Mouse (Mus musculus): ENCODE results near the gene Cd86. TPM values are rescaled to one million over a fixed set of nuclear protein-coding genes. Genes with fewer than 3 reads are reported as not detected.

Cd86 gene
- 1.9 and 2.3 TPM in 2 replicates for polyA plus RNA-seq (2015; fragmentation: Nextera tagmentation; extraction: Ambion mirVana)

DNA sequence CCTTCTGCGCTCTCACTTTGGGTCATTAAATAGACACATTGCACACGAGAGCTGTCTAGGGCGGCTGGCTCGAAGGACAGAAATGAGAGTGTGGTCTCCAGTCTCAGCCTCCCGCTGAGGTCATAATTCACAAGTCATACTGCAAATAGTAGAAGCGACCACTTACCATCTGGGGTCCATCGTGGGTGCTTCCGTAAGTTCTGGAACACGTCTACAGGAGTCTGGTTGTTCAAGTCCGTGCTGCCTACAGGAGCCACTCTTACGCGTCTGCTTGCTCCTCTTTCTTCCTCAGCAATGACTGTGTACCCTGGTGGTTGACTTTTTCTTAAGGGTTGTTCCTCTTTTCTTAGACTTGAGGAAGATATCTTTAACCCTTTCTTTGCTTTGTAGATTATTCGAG lies at the start of gene Cd86:
Gene Cd86 (minus strand): TSS at position 300 of the 400 bp plus-strand sequence.
- no peaks in the 10 kb centered on the region for H3K27me3 ChIP-seq (replicated peaks; ENCODE audit: control insufficient read depth, insufficient read depth, low read length)
- WGBS = 67% methylated on average over 13 of the region's 13 CpGs
- H3K4me3 ChIP-seq (ENCODE audit: low read length) = no peak within 1 kb of the TSS
- no peak within 1 kb of the TSS for H3K9ac ChIP-seq (ENCODE audit: low read depth, low read length)
- H3K27ac ChIP-seq (ENCODE audit: low read length) = no peak within 1 kb of the TSS
- no peak within 1 kb of the TSS for H3K4me2 ChIP-seq (ENCODE audit: low read depth, low read length)
- ATAC-seq = no peak
- H3K4me1 ChIP-seq (ENCODE audit: control insufficient read depth, insufficient read depth, low read length) = no peaks in the 10 kb centered on the region
- H3K9me3 ChIP-seq (ENCODE audit: control insufficient read depth, low read length) = no peaks in the 10 kb centered on the region
- H3K36me3 ChIP-seq (ENCODE audit: control insufficient read depth, insufficient read depth, low read length) = no peaks in the 10 kb centered on the region

- Histone ChIP-seq H3K4me1 (ENCODE audit: control insufficient read depth, insufficient read depth, low read length) (peaks cover 3% of the 10 kb centered on the region; the same call in 1 of the 2 replicates), H3K9me3 (ENCODE audit: control insufficient read depth, low read length) (no peaks in the 10 kb centered on the region), H3K9ac (ENCODE audit: low read depth, low read length) (no peak overlapping the region), H3K4me3 (ENCODE audit: low read length) (no peak overlapping the region), H3K36me3 (ENCODE audit: control insufficient read depth, insufficient read depth, low read length) (no peaks in the 10 kb centered on the region), H3K27me3 (replicated peaks; ENCODE audit: control insufficient read depth, insufficient read depth, low read length) (no peaks in the 10 kb centered on the region), H3K4me2 (ENCODE audit: low read depth, low read length) (no peak overlapping the region), H3K27ac (ENCODE audit: low read length) (no peak overlapping the region)
- no peak for ATAC-seq
- WGBS = 88% methylated on average over 12 of the region's 12 CpGs
Observed at GRCm38 (mm10) chr16:36711760-36712159, 45.9 kb upstream of the Cd86 start.

DNA sequence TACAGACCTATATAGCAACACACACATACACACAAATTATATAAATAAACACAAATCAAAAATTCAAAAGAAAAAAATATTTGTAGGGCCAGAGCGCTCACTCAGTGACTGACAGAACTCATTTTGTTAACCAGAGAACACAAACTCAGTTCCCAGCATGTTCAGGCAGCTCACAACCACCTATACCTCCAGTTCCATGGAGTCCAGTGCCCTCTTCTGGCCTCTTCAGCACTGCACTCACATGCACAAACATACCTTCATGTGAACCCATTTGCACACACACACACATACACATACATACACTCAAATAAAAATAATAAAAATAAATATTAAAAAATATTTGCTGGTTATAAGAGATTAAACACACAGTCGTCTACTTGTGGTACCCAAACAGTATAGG lies 44.9 kb upstream of the Cd86 start:
- Histone ChIP-seq H3K27ac (ENCODE audit: low read length) (no peak overlapping the region), H3K9ac (ENCODE audit: low read depth, low read length) (no peak overlapping the region), H3K4me1 (ENCODE audit: control insufficient read depth, insufficient read depth, low read length) (peaks cover 3% of the 10 kb centered on the region; the same call in 1 of the 2 replicates), H3K4me3 (ENCODE audit: low read length) (no peak overlapping the region), H3K4me2 (ENCODE audit: low read depth, low read length) (no peak overlapping the region), H3K36me3 (ENCODE audit: control insufficient read depth, insufficient read depth, low read length) (no peaks in the 10 kb centered on the region), H3K27me3 (replicated peaks; ENCODE audit: control insufficient read depth, insufficient read depth, low read length) (no peaks in the 10 kb centered on the region), H3K9me3 (ENCODE audit: control insufficient read depth, low read length) (no peaks in the 10 kb centered on the region)
- ATAC-seq = no peak
- WGBS = 94% methylated on average over 2 of the region's 2 CpGs

DNA sequence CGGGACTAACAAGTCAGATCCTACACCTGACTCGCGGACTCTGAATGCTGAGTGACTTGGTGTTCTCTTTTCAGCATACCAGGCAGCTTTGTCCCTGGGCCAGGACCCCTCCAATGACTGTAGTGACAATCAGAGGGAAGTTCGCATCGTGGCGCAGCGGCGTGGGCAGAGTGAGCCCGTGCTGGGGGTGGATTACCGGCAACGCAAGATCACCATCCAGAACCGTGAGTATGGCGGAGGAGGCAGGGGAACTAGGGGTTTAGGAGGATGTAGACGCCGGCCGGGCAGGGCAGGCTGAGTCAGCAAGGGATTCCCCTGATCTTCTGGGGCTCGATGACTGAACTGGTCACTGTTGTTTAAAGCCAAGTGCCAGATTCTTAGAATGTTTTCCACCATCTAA lies 43.5 kb upstream of the Cd86 start:
- no peaks in the 10 kb centered on the region for H3K36me3 ChIP-seq (ENCODE audit: control insufficient read depth, insufficient read depth, low read length)
- ATAC-seq = no peak
- WGBS = 88% methylated on average over 17 of the region's 17 CpGs

DNA sequence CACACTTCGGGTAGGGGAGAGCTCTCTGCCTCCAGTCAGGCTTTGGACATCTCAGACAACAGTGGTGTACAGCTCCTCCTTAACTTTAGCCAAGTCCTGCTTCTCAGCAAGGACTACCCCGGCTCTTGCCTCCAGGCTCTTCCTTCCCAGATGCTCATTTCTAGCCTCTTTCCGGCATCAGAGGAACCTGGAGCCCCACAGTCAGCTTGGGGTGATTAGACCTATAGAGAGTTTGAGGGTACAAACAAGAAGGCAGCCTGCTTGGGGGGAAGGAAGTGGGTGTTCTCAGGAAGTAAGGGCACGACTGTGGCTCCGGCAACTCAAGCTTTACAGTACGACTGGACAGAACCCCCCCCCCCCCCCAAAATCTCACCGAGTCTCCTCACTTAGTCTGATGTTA lies 42.9 kb upstream of the Cd86 start:
- WGBS = 77% methylated on average over 7 of the region's 7 CpGs
- no peak overlapping the region for H3K27ac ChIP-seq (ENCODE audit: low read length)
- ATAC-seq = 0 out of 2 replicates have a peak, but pooled peaks have one; percentile 6
- no peaks in the 10 kb centered on the region for H3K27me3 ChIP-seq (replicated peaks; ENCODE audit: control insufficient read depth, insufficient read depth, low read length)
- H3K9ac ChIP-seq (ENCODE audit: low read depth, low read length) = no peak overlapping the region
- no peak overlapping the region for H3K4me3 ChIP-seq (ENCODE audit: low read length)
- H3K4me1 ChIP-seq (ENCODE audit: control insufficient read depth, insufficient read depth, low read length) = peaks cover 3% of the 10 kb centered on the region; the same call in 1 of the 2 replicates
- no peaks in the 10 kb centered on the region for H3K36me3 ChIP-seq (ENCODE audit: control insufficient read depth, insufficient read depth, low read length)
- no peaks in the 10 kb centered on the region for H3K9me3 ChIP-seq (ENCODE audit: control insufficient read depth, low read length)
- H3K4me2 ChIP-seq (ENCODE audit: low read depth, low read length) = no peak overlapping the region

More for the DNA sequence above, 43.5 kb upstream of the Cd86 start:
- H3K27ac ChIP-seq (ENCODE audit: low read length) = no peak overlapping the region
- no peaks in the 10 kb centered on the region for H3K9me3 ChIP-seq (ENCODE audit: control insufficient read depth, low read length)
- no peak overlapping the region for H3K4me3 ChIP-seq (ENCODE audit: low read length)
- no peaks in the 10 kb centered on the region for H3K27me3 ChIP-seq (replicated peaks; ENCODE audit: control insufficient read depth, insufficient read depth, low read length)
- H3K9ac ChIP-seq (ENCODE audit: low read depth, low read length) = no peak overlapping the region
- peaks cover 3% of the 10 kb centered on the region; the same call in 1 of the 2 replicates for H3K4me1 ChIP-seq (ENCODE audit: control insufficient read depth, insufficient read depth, low read length)
- H3K4me2 ChIP-seq (ENCODE audit: low read depth, low read length) = no peak overlapping the region

DNA sequence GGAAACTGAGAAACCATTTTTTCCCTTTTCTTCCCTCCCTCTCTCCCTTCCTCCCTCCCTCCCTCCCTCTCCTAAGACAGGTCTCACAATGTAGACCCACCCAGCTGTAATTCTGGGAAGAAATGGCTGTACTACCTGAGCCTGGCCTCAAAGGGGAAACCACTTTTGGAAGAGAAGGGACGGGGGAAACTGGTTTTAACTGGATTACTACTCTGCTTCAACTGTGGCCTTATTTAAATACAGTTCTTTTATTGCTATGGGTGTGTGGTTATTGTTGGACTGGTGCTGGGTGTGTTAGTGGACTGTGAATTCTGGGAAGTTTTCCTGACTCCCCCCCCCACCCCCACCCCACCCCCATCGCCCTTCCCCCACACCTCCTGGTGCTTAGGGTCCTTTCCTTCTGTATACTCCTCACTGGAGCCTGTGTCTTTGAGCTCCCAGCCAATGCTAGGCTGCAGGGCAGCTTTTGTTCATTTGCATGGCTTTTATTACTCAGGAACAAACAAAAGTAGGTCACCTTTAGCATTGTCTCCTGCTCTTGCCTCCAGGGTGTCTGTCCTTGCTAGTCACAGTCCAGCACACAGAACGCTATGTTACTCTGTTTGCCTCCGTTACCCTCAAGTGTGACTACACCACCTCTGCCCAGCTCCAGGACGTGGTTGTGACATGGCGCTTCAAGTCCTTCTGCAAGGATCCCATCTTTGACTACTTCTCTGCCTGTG lies 42.0 kb upstream of the Cd86 start:
- WGBS = 59% methylated on average over 6 of the region's 6 CpGs
- Histone ChIP-seq H3K9me3 (ENCODE audit: control insufficient read depth, low read length) (no peaks in the 10 kb centered on the region), H3K9ac (ENCODE audit: low read depth, low read length) (no peak overlapping the region), H3K4me1 (ENCODE audit: control insufficient read depth, insufficient read depth, low read length) (peaks cover 3% of the 10 kb centered on the region; the same call in 1 of the 2 replicates), H3K27ac (ENCODE audit: low read length) (no peak overlapping the region), H3K4me3 (ENCODE audit: low read length) (no peak overlapping the region), H3K27me3 (replicated peaks; ENCODE audit: control insufficient read depth, insufficient read depth, low read length) (no peaks in the 10 kb centered on the region), H3K36me3 (ENCODE audit: control insufficient read depth, insufficient read depth, low read length) (no peaks in the 10 kb centered on the region), H3K4me2 (ENCODE audit: low read depth, low read length) (no peak overlapping the region)
- peak; percentile 90 for ATAC-seq

- Histone ChIP-seq H3K27me3 (replicated peaks; ENCODE audit: control insufficient read depth, insufficient read depth, low read length) (no peaks in the 10 kb centered on the region), H3K9ac (ENCODE audit: low read depth, low read length) (no peak overlapping the region), H3K4me2 (ENCODE audit: low read depth, low read length) (no peak overlapping the region), H3K4me1 (ENCODE audit: control insufficient read depth, insufficient read depth, low read length) (no peaks in the 10 kb centered on the region), H3K4me3 (ENCODE audit: low read length) (no peak overlapping the region), H3K9me3 (ENCODE audit: control insufficient read depth, low read length) (no peaks in the 10 kb centered on the region), H3K27ac (ENCODE audit: low read length) (no peak overlapping the region), H3K36me3 (ENCODE audit: control insufficient read depth, insufficient read depth, low read length) (no peaks in the 10 kb centered on the region)
- no peak for ATAC-seq
- 84% methylated on average over 2 of the region's 2 CpGs for WGBS
Observed at GRCm38 (mm10) chr16:36700484-36700883, 34.6 kb upstream of the Cd86 start.

- 87% methylated on average over 8 of the region's 8 CpGs for WGBS
- ATAC-seq = no peak
Observed at GRCm38 (mm10) chr16:36697331-36697730, 31.4 kb upstream of the Cd86 start.

DNA sequence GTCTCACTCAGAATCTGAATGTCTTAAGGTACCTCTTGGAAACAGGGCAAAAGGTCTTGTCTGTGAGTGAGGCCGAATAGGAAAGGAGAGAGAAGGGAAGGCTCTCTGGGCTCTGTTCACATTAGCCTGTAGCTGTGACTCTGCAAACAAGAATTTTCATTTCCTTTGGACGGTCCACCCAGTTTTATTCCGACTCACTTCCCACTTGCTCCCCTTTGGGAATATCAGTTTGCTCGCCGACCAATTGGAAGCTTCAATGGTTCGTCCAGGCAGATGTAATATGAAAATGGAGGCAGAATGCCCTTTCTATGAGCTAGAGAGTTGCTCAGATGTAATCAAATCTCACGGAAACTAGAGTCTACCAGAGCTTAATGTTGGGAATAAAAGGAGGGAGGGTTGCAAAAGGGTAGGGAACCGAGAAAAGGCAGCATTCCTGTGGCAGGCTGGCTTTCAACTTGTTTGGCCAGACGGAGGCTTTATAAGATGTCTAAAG lies 29.0 kb upstream of the Cd86 start:
- H3K4me2 ChIP-seq (ENCODE audit: low read depth, low read length) = peak overlapping the region; percentile 58; the same call in 1 of the 2 replicates
- H3K36me3 ChIP-seq (ENCODE audit: control insufficient read depth, insufficient read depth, low read length) = no peaks in the 10 kb centered on the region
- 59% methylated on average over 9 of the region's 9 CpGs for WGBS
- H3K27ac ChIP-seq (ENCODE audit: low read length) = no peak overlapping the region
- 0 out of 2 replicates have a peak, but pooled peaks cover 3% of the 10 kb centered on the region for H3K4me1 ChIP-seq (ENCODE audit: control insufficient read depth, insufficient read depth, low read length)
- peaks cover 4% of the 10 kb centered on the region for H3K27me3 ChIP-seq (replicated peaks; ENCODE audit: control insufficient read depth, insufficient read depth, low read length)
- no peaks in the 10 kb centered on the region for H3K9me3 ChIP-seq (ENCODE audit: control insufficient read depth, low read length)
- ATAC-seq = no peak
- H3K4me3 ChIP-seq (ENCODE audit: low read length) = peak overlapping the region; percentile 59; the same call in 1 of the 2 replicates
- H3K9ac ChIP-seq (ENCODE audit: low read depth, low read length) = no peak overlapping the region

More at GRCm38 (mm10) chr16:36697331-36697730, 31.4 kb upstream of the Cd86 start:
- H3K27me3 ChIP-seq (replicated peaks; ENCODE audit: control insufficient read depth, insufficient read depth, low read length) = peaks cover 4% of the 10 kb centered on the region
- no peak overlapping the region for H3K4me3 ChIP-seq (ENCODE audit: low read length)
- H3K4me1 ChIP-seq (ENCODE audit: control insufficient read depth, insufficient read depth, low read length) = 0 out of 2 replicates have a peak, but pooled peaks cover 3% of the 10 kb centered on the region
- no peaks in the 10 kb centered on the region for H3K36me3 ChIP-seq (ENCODE audit: control insufficient read depth, insufficient read depth, low read length)
- no peak overlapping the region for H3K9ac ChIP-seq (ENCODE audit: low read depth, low read length)
- no peak overlapping the region for H3K4me2 ChIP-seq (ENCODE audit: low read depth, low read length)
- H3K27ac ChIP-seq (ENCODE audit: low read length) = no peak overlapping the region
- no peaks in the 10 kb centered on the region for H3K9me3 ChIP-seq (ENCODE audit: control insufficient read depth, low read length)

Measured in intestine, embryonic 16.5 days (tissue).